Mouse (Mus musculus): ENCODE results near the gene Hoxc13. TPM values are rescaled to one million over a fixed set of nuclear protein-coding genes. Genes with fewer than 3 reads are reported as not detected.

Gene Hoxc13
- polyA plus RNA-seq, 1 experiment, result 5.8 TPM

DNA sequence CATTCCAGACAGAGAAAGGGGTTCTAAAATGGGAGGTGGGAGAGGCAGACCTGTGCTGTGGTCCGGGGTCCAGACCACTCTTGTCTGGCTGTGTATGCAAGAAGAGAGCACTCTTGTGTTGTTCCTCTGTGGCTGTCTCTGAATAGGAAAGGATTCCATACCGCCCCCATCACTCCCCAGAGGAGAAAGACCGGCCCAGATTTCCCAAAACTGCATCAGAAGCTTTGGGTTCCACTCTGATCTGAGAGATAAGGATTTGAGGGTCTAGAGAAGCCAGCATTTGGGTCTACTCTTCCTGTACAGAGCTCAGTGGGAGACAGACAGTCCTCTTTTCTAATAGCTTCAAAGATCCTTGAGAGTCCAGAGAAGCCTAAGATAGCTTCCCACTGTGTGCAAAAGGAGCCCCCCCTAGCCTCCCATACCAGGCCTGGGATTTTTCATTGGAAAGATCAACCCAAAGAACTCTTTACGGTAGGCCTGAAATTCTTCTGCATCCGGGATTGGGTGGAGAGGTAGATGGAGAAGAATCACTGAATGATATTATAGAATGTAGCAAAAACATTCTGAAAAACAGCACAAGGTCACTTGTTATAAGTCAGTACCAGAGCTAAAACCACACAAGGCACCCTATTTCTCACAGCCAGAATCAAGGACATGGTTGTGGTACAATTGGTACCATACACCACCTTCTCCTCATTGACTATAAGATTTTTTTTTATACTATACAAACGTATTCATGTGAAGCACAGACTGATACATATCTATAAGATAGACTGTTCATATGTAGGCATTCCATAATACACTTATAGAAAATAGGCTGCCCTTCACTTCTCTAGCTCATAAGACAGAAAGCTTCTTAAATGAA lies 2.0 kb downstream of the Hoxc13 start:
- Histone ChIP-seq H3K79me2 (ENCODE audit: control insufficient read depth, insufficient read depth) (no peaks in the 10 kb centered on the region), H3K27me3 (ENCODE audit: control insufficient read depth, insufficient read depth, insufficient read length) (peaks cover 2% of the 10 kb centered on the region), H3K4me2 (ENCODE audit: low read depth) (peak overlapping the region; percentile 84), H3K4me3 (peak overlapping the region; percentile 52), H3K36me3 (ENCODE audit: control insufficient read depth, insufficient read depth) (no peaks in the 10 kb centered on the region), H3ac (ENCODE audit: control insufficient read depth, insufficient read length) (no peak overlapping the region)
- TF ChIP-seq POLR2A (IDR thresholded peaks at IDR 0.05; ENCODE audit: insufficient read length, low read depth) (no peak), TCF12 (IDR thresholded peaks at IDR 0.05; ENCODE audit: insufficient read depth, poor library complexity, severe bottlenecking) (no peak), MAX (IDR thresholded peaks at IDR 0.05; ENCODE audit: low read depth) (no peak), USF1 (IDR thresholded peaks at IDR 0.05; ENCODE audit: low read depth) (no peak), SRF (IDR thresholded peaks at IDR 0.05; ENCODE audit: control insufficient read depth, insufficient read length, low read depth) (no peak), CEBPB (IDR thresholded peaks at IDR 0.05; ENCODE audit: insufficient read depth, poor library complexity, severe bottlenecking) (no peak), MYOG (IDR thresholded peaks at IDR 0.05; ENCODE audit: control insufficient read depth in 1 of 3, insufficient read depth in 1 of 3, insufficient read length in 2 of 3, low read depth in 2 of 3) (no peak), E2F4 (IDR thresholded peaks at IDR 0.05; ENCODE audit: insufficient read depth) (no peak), TCF3 (IDR thresholded peaks at IDR 0.05; ENCODE audit: insufficient read length, low read depth) (no peak), POLR2AphosphoS2 (IDR thresholded peaks at IDR 0.05; ENCODE audit: insufficient read length, low read depth) (no peak), MYOD1 (IDR thresholded peaks at IDR 0.05; ENCODE audit: control insufficient read depth in 1 of 3, insufficient read length in 2 of 3, low read depth in 2 of 3) (no peak), REST (IDR thresholded peaks at IDR 0.05; ENCODE audit: insufficient read depth, insufficient read length) (no peak)

DNA sequence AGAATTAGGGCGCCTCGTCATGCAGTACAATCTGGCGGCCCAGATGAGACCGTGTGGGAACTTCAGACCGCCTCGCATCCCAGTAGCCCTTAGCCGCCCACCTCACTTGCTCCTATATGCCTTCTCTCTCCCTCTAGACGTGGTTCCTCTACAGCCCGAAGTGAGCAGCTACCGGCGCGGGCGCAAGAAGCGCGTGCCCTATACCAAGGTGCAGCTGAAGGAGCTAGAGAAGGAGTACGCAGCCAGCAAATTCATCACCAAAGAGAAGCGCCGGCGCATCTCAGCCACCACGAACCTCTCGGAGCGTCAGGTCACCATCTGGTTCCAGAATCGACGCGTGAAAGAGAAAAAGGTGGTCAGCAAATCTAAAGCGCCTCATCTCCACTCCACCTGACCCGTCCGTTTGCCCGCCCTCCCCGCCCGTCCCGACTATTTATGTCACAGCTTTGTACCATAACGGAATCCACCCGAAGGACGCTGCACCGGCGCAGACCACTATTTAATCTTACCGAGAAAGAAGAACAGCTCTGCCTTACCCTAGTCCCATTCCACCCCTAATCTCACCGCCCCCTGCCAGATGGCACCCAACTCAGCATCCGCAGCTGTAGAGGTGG lies 6.2 kb downstream of the Hoxc13 start:
- Histone ChIP-seq H3K4me3 (no peak overlapping the region), H3K4me2 (ENCODE audit: low read depth) (no peak overlapping the region), H3K36me3 (ENCODE audit: control insufficient read depth, insufficient read depth) (no peaks in the 10 kb centered on the region)

DNA sequence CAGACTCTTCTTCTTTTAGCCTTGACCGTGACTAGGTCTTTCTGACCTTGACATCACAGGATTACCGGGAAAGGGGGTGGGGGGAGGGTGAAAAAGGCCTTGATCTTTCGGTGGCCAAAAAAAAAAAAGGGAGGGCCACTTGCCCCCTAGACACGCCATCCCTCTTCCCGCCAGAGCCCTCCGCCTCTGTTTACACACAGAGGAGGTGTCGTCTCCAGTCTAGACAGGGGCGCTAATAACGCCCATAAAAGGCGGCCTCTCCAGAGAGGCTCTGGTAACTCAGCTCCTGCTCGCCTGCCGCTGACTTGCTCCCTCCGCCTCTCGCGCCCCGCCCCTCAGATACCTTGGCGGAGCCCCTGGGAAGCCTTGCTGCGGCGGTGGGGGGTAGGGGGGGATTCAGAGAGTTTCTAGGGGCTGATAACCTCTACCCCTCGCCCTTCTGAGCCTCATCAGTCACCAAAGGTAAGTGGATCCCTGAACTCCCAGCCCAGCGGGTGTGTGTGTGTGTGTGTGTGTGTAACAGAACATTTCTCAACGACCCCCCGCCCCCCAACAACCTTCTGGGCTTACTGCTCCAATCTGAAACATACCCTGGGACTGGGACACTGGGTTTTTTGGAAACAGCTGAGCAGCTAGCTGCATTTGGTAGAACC lies 10.9 kb downstream of the Hoxc13 start:
- Histone ChIP-seq H3K4me3 (no peak overlapping the region), H3K27me3 (ENCODE audit: control insufficient read depth, insufficient read depth, insufficient read length) (no peaks in the 10 kb centered on the region), H3K36me3 (ENCODE audit: control insufficient read depth, insufficient read depth) (no peaks in the 10 kb centered on the region), H3ac (ENCODE audit: control insufficient read depth, insufficient read length) (no peak overlapping the region), H3K4me2 (ENCODE audit: low read depth) (no peak overlapping the region), H3K79me2 (ENCODE audit: control insufficient read depth, insufficient read depth) (no peaks in the 10 kb centered on the region)
- no peak for TF ChIP-seq MYOG (IDR thresholded peaks at IDR 0.05; ENCODE audit: control insufficient read depth in 1 of 3, insufficient read depth in 1 of 3, insufficient read length in 2 of 3, low read depth in 2 of 3)
- TF ChIP-seq POLR2A (IDR thresholded peaks at IDR 0.05; ENCODE audit: insufficient read length, low read depth), result no peak

More for the DNA sequence above, 6.2 kb downstream of the Hoxc13 start:
- Histone ChIP-seq H3ac (ENCODE audit: control insufficient read depth, insufficient read length) (no peak overlapping the region), H3K27me3 (ENCODE audit: control insufficient read depth, insufficient read depth, insufficient read length) (no peaks in the 10 kb centered on the region), H3K79me2 (ENCODE audit: control insufficient read depth, insufficient read depth) (no peaks in the 10 kb centered on the region)
- no peak for TF ChIP-seq MYOG (IDR thresholded peaks at IDR 0.05; ENCODE audit: control insufficient read depth in 1 of 3, insufficient read depth in 1 of 3, insufficient read length in 2 of 3, low read depth in 2 of 3)
- TF ChIP-seq MAX (IDR thresholded peaks at IDR 0.05; ENCODE audit: low read depth), result no peak
- no peak for TF ChIP-seq E2F4 (IDR thresholded peaks at IDR 0.05; ENCODE audit: insufficient read depth)
- TF ChIP-seq TCF3 (IDR thresholded peaks at IDR 0.05; ENCODE audit: insufficient read length, low read depth), result no peak
- no peak for TF ChIP-seq CEBPB (IDR thresholded peaks at IDR 0.05; ENCODE audit: insufficient read depth, poor library complexity, severe bottlenecking)
- no peak for TF ChIP-seq POLR2A (IDR thresholded peaks at IDR 0.05; ENCODE audit: insufficient read length, low read depth)
- TF ChIP-seq POLR2AphosphoS2 (IDR thresholded peaks at IDR 0.05; ENCODE audit: insufficient read length, low read depth), result no peak
- TF ChIP-seq MYOD1 (IDR thresholded peaks at IDR 0.05; ENCODE audit: control insufficient read depth in 1 of 3, insufficient read length in 2 of 3, low read depth in 2 of 3), result no peak
- no peak for TF ChIP-seq USF1 (IDR thresholded peaks at IDR 0.05; ENCODE audit: low read depth)
- TF ChIP-seq TCF12 (IDR thresholded peaks at IDR 0.05; ENCODE audit: insufficient read depth, poor library complexity, severe bottlenecking), result no peak
- TF ChIP-seq SRF (IDR thresholded peaks at IDR 0.05; ENCODE audit: control insufficient read depth, insufficient read length, low read depth), result no peak
- no peak for TF ChIP-seq REST (IDR thresholded peaks at IDR 0.05; ENCODE audit: insufficient read depth, insufficient read length)

- no peaks in the 10 kb centered on the region for H3K27me3 ChIP-seq (ENCODE audit: control insufficient read depth, insufficient read depth, insufficient read length)
- H3K4me3 ChIP-seq, result peak overlapping the region; percentile 31
- no peaks in the 10 kb centered on the region for H3K36me3 ChIP-seq (ENCODE audit: control insufficient read depth, insufficient read depth)
- H3ac ChIP-seq (ENCODE audit: control insufficient read depth, insufficient read length), result no peak overlapping the region
- peak overlapping the region; percentile 72 for H3K4me2 ChIP-seq (ENCODE audit: low read depth)
- H3K79me2 ChIP-seq (ENCODE audit: control insufficient read depth, insufficient read depth), result no peaks in the 10 kb centered on the region
- no peak for TF ChIP-seq MYOG (IDR thresholded peaks at IDR 0.05; ENCODE audit: control insufficient read depth in 1 of 3, insufficient read depth in 1 of 3, insufficient read length in 2 of 3, low read depth in 2 of 3)
- no peak for TF ChIP-seq E2F4 (IDR thresholded peaks at IDR 0.05; ENCODE audit: insufficient read depth)
- TF ChIP-seq USF1 (IDR thresholded peaks at IDR 0.05; ENCODE audit: low read depth), result no peak
- TF ChIP-seq TCF3 (IDR thresholded peaks at IDR 0.05; ENCODE audit: insufficient read length, low read depth), result no peak
- TF ChIP-seq POLR2A (IDR thresholded peaks at IDR 0.05; ENCODE audit: insufficient read length, low read depth), result no peak
- TF ChIP-seq MAX (IDR thresholded peaks at IDR 0.05; ENCODE audit: low read depth), result no peak
- no peak for TF ChIP-seq POLR2AphosphoS2 (IDR thresholded peaks at IDR 0.05; ENCODE audit: insufficient read length, low read depth)
- TF ChIP-seq SRF (IDR thresholded peaks at IDR 0.05; ENCODE audit: control insufficient read depth, insufficient read length, low read depth), result no peak
- no peak for TF ChIP-seq CEBPB (IDR thresholded peaks at IDR 0.05; ENCODE audit: insufficient read depth, poor library complexity, severe bottlenecking)
- TF ChIP-seq REST (IDR thresholded peaks at IDR 0.05; ENCODE audit: insufficient read depth, insufficient read length), result no peak
- no peak for TF ChIP-seq TCF12 (IDR thresholded peaks at IDR 0.05; ENCODE audit: insufficient read depth, poor library complexity, severe bottlenecking)
- TF ChIP-seq MYOD1 (IDR thresholded peaks at IDR 0.05; ENCODE audit: control insufficient read depth in 1 of 3, insufficient read length in 2 of 3, low read depth in 2 of 3), result no peak
Measured at GRCm38 (mm10) chr15:102934438-102934837, 13.5 kb downstream of the Hoxc13 start.
